Mouse (Mus musculus): ENCODE measurements at regions not wholly inside any gene's neighbourhood (a gene's known extent, or its start where the extent isn't known, plus 50 kb on each side); places are given as distances from the start of the nearest gene placed in this dataset.

DNA sequence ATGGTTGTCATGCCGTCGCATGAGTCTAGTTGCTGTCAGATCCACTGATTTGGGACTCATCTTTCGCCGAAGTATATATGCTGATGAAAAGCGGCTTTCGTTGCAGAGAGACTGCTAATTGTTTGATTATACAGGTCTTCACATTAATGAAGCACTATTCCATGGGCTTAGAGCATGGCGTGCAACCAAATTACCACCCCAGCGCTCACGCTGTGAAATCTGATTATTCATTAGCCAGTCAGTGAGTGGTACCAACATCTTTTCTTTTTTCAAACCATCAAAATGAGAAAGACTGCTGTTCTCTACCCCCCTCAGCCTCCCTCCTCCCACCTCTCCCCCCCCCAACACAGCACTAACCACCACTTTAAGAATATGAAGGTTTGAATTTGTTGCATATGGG is 89.1 kb downstream of the Id4 start:
- Histone ChIP-seq H3K4me2 (ENCODE audit: low read depth) (0 out of 2 replicates have a peak overlapping the region, but pooled peaks have one; percentile 6), H3K9me3 (ENCODE audit: low read length) (no peaks in the 10 kb centered on the region), H3K9ac (no peak overlapping the region), H3K4me3 (ENCODE audit: low read depth, low read length) (no peak overlapping the region), H3K36me3 (ENCODE audit: insufficient read depth) (no peaks in the 10 kb centered on the region), H3K4me1 (ENCODE audit: insufficient read depth) (no peaks in the 10 kb centered on the region), H3K27ac (ENCODE audit: low read depth, low read length) (no peak overlapping the region), H3K27me3 (ENCODE audit: insufficient read depth, low read length) (no peaks in the 10 kb centered on the region)
- DNase-seq = peak; percentile 35
- ATAC-seq = peak; percentile 50; the same call in 1 of the 2 replicates
- WGBS = 16% methylated on average over 9 of the region's 9 CpGs
- no peak for TF ChIP-seq CTCF (IDR thresholded peaks at IDR 0.05; ENCODE audit: low read depth)

DNA sequence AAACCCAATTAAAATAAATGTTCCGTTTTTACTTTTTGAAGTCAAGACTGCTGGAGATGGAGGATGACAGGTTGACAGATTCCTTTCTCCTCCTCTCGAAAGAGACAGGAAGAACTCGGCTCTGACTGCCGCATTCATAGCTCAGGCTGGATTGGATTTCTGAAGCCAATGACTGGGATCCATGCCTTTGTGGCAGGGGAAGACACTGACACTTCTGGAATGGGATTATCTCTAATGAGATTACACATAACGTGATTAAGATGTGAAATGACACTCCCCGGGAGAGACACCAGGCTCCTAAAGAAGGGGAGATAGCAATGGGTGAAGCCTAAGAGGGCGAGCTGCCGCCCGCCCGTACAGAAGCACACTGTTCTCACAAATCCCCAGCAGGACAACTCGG is 89.9 kb downstream of the Id4 start:
- Histone ChIP-seq H3K4me3 (ENCODE audit: low read depth, low read length) (no peak overlapping the region), H3K9me3 (ENCODE audit: low read length) (no peaks in the 10 kb centered on the region), H3K4me1 (ENCODE audit: insufficient read depth) (no peaks in the 10 kb centered on the region), H3K27ac (ENCODE audit: low read depth, low read length) (no peak overlapping the region), H3K27me3 (ENCODE audit: insufficient read depth, low read length) (no peaks in the 10 kb centered on the region), H3K4me2 (ENCODE audit: low read depth) (no peak overlapping the region), H3K36me3 (ENCODE audit: insufficient read depth) (no peaks in the 10 kb centered on the region), H3K9ac (no peak overlapping the region)
- WGBS = 48% methylated on average over 11 of the region's 11 CpGs
- DNase-seq = peak; percentile 25
- no peak for TF ChIP-seq CTCF (IDR thresholded peaks at IDR 0.05; ENCODE audit: low read depth)
- peak; percentile 40; the same call in 1 of the 2 replicates for ATAC-seq

DNA sequence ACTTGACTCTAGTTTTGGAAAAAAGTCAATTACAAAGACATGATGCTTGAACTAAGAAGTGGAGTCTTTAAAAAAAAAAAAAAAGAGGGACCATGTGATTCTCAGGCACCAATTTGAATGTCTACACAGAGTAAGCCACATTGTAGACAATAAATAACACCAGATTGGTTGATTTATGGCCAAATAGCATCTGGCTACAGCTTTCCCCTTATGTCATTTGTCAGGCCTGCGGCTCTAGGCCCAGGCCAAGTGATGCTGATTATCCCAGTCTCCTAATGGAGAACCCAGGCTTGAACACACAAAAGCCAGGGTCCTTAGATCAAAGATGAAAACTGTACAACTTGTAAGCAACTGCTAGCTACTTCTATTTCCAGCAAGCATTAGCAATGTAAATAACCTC is 96.1 kb downstream of the Id4 start:
- DNase-seq = peak; percentile 47
- peak; percentile 38 for ATAC-seq
- 77% methylated on average over 1 of the region's 1 CpGs for WGBS

GRCm38 (mm10) chr13:48357640-48358039 is 96.6 kb downstream of the Id4 start:
- no peak for TF ChIP-seq CTCF (IDR thresholded peaks at IDR 0.05; ENCODE audit: low read depth)
- peak; percentile 68 for DNase-seq
- peak; percentile 50; the same call in 1 of the 2 replicates for ATAC-seq

More for the DNA sequence above, 96.1 kb downstream of the Id4 start:
- TF ChIP-seq CTCF (IDR thresholded peaks at IDR 0.05; ENCODE audit: low read depth) = no peak
- no peaks in the 10 kb centered on the region for H3K36me3 ChIP-seq (ENCODE audit: insufficient read depth)
- H3K4me1 ChIP-seq (ENCODE audit: insufficient read depth) = no peaks in the 10 kb centered on the region; the same call in 1 of the 2 replicates
- no peaks in the 10 kb centered on the region for H3K27me3 ChIP-seq (ENCODE audit: insufficient read depth, low read length)
- no peak overlapping the region for H3K27ac ChIP-seq (ENCODE audit: low read depth, low read length)
- H3K9me3 ChIP-seq (ENCODE audit: low read length) = no peaks in the 10 kb centered on the region
- no peak overlapping the region for H3K4me2 ChIP-seq (ENCODE audit: low read depth)
- no peak overlapping the region for H3K9ac ChIP-seq
- H3K4me3 ChIP-seq (ENCODE audit: low read depth, low read length) = no peak overlapping the region

DNA sequence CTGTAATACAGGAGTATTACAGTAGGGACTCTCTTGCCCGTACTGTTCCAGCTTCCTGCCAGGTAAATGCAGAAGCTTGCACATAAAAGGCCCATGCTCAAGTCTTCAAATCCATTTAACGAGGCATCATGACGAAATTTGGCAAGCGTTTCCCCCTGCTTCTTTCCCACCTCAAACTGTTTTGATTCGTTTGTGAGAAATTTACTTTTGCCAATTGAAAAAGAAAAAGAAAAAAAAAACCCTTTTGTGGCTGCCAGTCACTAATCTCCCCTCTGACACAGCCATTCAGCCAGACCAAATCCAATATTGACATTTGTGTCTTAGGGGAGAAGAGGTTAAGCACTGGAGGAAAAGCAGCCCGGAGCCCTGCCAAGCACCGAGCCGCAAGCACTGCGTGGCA is 110.0 kb downstream of the Id4 start:
- DNase-seq = peak; percentile 25
- no peak for TF ChIP-seq CTCF (IDR thresholded peaks at IDR 0.05; ENCODE audit: low read depth)

More at GRCm38 (mm10) chr13:48357640-48358039, 96.6 kb downstream of the Id4 start:
- Histone ChIP-seq H3K4me3 (ENCODE audit: low read depth, low read length) (no peak overlapping the region), H3K4me2 (ENCODE audit: low read depth) (no peak overlapping the region), H3K4me1 (ENCODE audit: insufficient read depth) (no peaks in the 10 kb centered on the region; the same call in 1 of the 2 replicates), H3K27ac (ENCODE audit: low read depth, low read length) (no peak overlapping the region), H3K27me3 (ENCODE audit: insufficient read depth, low read length) (no peaks in the 10 kb centered on the region), H3K36me3 (ENCODE audit: insufficient read depth) (no peaks in the 10 kb centered on the region), H3K9ac (no peak overlapping the region), H3K9me3 (ENCODE audit: low read length) (no peaks in the 10 kb centered on the region)
- 59% methylated on average over 7 of the region's 7 CpGs for WGBS

DNA sequence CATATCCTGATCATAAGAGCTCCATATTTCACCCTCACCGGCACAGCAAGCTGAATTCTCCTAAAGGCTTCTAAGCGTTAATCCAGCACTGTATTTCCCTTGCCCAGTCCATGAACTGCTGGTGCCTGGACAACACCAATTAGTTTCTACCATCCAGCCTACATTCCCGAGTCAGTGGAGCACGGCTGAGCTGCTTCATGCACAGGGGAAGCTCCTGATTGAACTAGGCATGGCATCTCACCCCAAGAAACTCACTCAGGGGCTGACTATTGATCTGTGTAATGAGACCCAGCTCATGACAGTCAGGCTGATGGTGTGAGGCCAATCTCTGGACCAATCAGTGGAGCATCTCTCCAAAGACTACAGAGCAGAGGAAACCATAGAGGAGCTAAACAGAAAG is 115.4 kb downstream of the Id4 start:
- no peak overlapping the region for H3K4me3 ChIP-seq (ENCODE audit: low read depth, low read length)
- DNase-seq (no peak), ATAC-seq (no peak)
- no peaks in the 10 kb centered on the region for H3K4me1 ChIP-seq (ENCODE audit: insufficient read depth)
- H3K27ac ChIP-seq (ENCODE audit: low read depth, low read length) = no peak overlapping the region
- no peaks in the 10 kb centered on the region for H3K27me3 ChIP-seq (ENCODE audit: insufficient read depth, low read length)
- no peak for TF ChIP-seq CTCF (IDR thresholded peaks at IDR 0.05; ENCODE audit: low read depth)
- WGBS = 54% methylated on average over 4 of the region's 4 CpGs
- no peak overlapping the region for H3K9ac ChIP-seq
- H3K36me3 ChIP-seq (ENCODE audit: insufficient read depth) = no peaks in the 10 kb centered on the region
- no peak overlapping the region for H3K4me2 ChIP-seq (ENCODE audit: low read depth)
- no peaks in the 10 kb centered on the region for H3K9me3 ChIP-seq (ENCODE audit: low read length)

More for the DNA sequence above, 110.0 kb downstream of the Id4 start:
- Histone ChIP-seq H3K4me2 (ENCODE audit: low read depth) (no peak overlapping the region), H3K4me1 (ENCODE audit: insufficient read depth) (no peaks in the 10 kb centered on the region), H3K4me3 (ENCODE audit: low read depth, low read length) (no peak overlapping the region), H3K27me3 (ENCODE audit: insufficient read depth, low read length) (no peaks in the 10 kb centered on the region), H3K36me3 (ENCODE audit: insufficient read depth) (no peaks in the 10 kb centered on the region), H3K9me3 (ENCODE audit: low read length) (no peaks in the 10 kb centered on the region), H3K27ac (ENCODE audit: low read depth, low read length) (no peak overlapping the region), H3K9ac (no peak overlapping the region)
- WGBS = 16% methylated on average over 9 of the region's 9 CpGs
- no peak for ATAC-seq

GRCm38 (mm10) chr13:48383580-48384445 is 122.8 kb downstream of the Id4 start:
- 23% methylated on average over 13 of the region's 13 CpGs for WGBS
- Histone ChIP-seq H3K27ac (ENCODE audit: low read depth, low read length) (peak overlapping the region; percentile 40; the same call in 1 of the 2 replicates), H3K4me1 (ENCODE audit: insufficient read depth) (0 out of 2 replicates have a peak, but pooled peaks cover 4% of the 10 kb centered on the region), H3K36me3 (ENCODE audit: insufficient read depth) (no peaks in the 10 kb centered on the region), H3K27me3 (ENCODE audit: insufficient read depth, low read length) (no peaks in the 10 kb centered on the region), H3K9ac (no peak overlapping the region), H3K4me3 (ENCODE audit: low read depth, low read length) (no peak overlapping the region), H3K4me2 (ENCODE audit: low read depth) (no peak overlapping the region), H3K9me3 (ENCODE audit: low read length) (no peaks in the 10 kb centered on the region)
- ATAC-seq (peak; percentile 83), DNase-seq (peak; percentile 47)
- no peak for TF ChIP-seq CTCF (IDR thresholded peaks at IDR 0.05; ENCODE audit: low read depth)

Data from forebrain, postnatal 0 days (tissue).